Mouse (Mus musculus) v-Abl transformed pro-B cells (cell line): Measurements from ENCODE around the gene Ubac2.

Source experiments
- in situ Hi-C, 2 experiments: fragments of 400-800 bp; cut with MboI; formaldehyde crosslinking; loops; one replicate each; pipeline ENCODE4 v1.15.1; 2025; ENCODE audit not compliant: unreplicated experiment in 2 of 2

Gene Ubac2

GRCm38 (mm10) chr14:122063599-122063998 is 185.2 kb downstream of the Ubac2 start:
- in situ Hi-C loops: loop anchor here (5.0 to 10.0 kb wide), 7 partner anchors 64 to 1291 kb away; partner anchors contain the start of genes Ggact (in 1 of the 2) and Ubac2 (in 1 of the 2)

- in situ Hi-C loops: loop anchor here (5.0 to 10.0 kb wide), 7 partner anchors 63 to 1290 kb away; partner anchors contain the start of genes Ggact (in 1 of the 2) and Ubac2 (in 1 of the 2)
Observed at GRCm38 (mm10) chr14:122064519-122064918, 186.1 kb downstream of the Ubac2 start.

GRCm38 (mm10) chr14:122066243-122066642 is 187.8 kb downstream of the Ubac2 start:
- in situ Hi-C loops: loop anchor here (10.0 kb wide), 3 partner anchors 809 to 1289 kb away; partner anchors contain the start of gene Ggact (in 1 of the 2)

DNA sequence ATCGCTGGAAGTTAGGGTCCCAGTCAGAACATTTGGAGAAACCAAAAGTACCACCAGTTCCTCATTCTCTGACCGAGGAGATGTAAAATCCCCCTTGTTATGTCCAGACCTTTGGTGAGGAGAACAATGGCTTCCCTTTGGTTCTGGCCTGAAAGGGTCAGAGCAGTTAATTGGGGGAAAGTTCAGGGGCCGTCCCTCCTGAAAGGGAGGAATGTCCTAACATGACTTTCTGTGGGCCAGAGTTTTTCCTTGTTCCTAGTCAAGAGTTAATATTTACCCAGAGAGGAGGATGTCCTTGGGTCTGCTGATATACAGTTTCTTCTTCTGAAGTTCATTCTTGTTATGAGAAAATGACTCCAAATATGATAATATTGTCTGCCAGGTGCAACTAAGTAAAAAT is 189.6 kb downstream of the Ubac2 start:
- in situ Hi-C loops: loop anchor here (10.0 kb wide), 3 partner anchors 807 to 1287 kb away; partner anchors contain the start of gene Ggact (in 1 of the 2)

DNA sequence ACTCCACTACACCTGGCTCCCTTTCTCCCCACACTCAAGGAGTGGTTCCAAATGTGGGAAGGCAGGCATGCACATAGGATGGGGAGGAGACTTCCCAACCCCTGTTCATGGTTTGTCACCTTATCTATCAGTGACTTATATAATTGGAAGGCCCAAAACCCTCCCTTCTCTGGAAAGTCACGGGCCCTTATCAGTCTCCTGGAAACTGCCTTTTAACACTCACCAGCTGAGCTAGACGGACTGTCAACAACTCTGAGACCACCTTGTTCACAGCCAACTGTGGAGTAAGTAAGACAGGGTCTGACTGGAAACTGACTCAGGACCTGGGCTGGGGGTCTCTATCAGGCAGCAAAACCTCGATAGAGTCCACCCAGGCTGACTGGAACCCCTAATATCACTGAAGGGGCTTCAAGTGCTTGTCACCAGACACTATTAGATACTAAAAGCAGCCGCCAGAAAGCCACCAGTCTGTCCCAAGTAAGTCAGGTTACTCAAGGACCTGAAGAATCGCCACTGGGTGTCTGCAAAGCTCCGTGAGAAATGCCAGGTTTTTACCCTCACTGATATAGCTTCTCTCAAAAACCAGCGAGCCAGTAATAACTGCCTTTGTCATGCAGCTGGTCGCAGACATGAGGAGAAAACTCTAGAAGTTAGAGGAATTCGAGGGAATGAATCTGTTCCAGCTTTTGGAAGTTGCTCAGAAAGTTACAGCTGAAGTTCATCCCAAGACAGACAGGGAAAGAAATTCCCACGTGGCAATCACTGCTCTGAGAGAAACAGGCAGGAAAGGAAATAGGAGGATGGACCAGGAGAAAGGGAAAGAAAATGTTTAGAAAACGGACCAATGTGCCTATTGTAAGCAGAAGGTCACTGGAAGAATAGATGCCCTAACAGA is 190.6 kb downstream of the Ubac2 start:
- in situ Hi-C loops: loop anchor here (10.0 kb wide), 3 partner anchors 806 to 1286 kb away; partner anchors contain the start of gene Ggact (in 1 of the 2)

- in situ Hi-C loops: loop anchor here (5.0 to 10.0 kb wide), 4 partner anchors 37 to 1285 kb away; partner anchors contain the start of genes Tm9sf2 (in 2 of the 2) and Ggact (in 1 of the 2)
Observed at GRCm38 (mm10) chr14:122069948-122070347, 191.5 kb downstream of the Ubac2 start.
